Mouse (Mus musculus) fat pad, adult 2 months (tissue): ENCODE measurements around the gene Gm20388.
A peak's percentile ranks its signal among the peaks of the same experiment; 100 is the strongest.
"Not testable (repeated sequence)": the region's sequence is repeated elsewhere in the genome, so short reads cannot be mapped to it uniquely, and the experiment has no call there.

Experiments used
- DNase-seq: peaks from one replicate; pipeline ENCODE4 v3.0.0-alpha.2; 2011; ENCODE audit warnings: low read depth, low spot score; ENCODE audit errors: extremely low read depth

The Gm20388 gene

DNA sequence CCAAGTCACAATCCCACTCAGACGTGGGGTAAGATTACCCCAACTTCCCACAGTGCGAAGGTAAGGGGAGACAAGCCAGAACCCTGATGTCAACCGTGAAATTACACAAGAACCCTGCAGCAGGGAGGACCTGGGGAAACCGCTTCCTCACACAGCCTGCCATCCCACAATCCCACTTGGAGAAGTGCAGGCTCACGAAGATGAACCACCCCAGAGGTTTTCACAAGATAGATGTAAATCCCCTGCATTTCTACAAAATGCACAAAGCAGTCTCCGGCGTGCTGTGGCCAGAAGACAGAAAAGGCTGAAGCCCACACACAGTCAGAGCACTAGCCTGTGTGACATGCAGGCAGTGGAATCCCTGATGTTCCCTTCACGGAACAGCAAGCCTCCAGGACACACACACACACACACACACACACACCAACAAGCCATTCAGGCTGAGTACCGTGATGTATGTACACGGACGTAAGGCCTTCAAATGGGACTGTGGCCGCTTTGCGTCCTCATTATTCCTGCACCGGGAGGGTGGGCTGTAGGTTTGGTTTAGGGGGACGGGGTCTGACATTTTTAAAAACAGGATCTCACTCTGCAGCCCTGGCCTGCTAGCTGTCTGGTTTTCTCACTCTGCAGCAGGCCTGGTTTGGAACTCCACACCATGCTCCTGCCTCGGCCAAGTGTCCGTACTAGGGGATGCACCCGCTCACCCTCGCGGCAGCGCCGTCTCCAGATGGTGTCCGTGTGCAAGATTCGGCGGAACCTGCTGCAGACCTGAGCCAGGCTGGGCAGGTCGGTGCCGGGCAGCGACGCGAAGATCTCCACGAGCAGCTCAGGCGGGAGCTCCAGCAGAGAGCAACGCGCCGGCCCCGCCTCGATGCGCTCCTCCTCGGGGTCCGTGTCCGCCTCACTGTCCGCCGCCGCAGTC is 1667.4 kb downstream of the Gm20388 start:
- no peak for DNase-seq

- DNase-seq = peak; percentile 84
Measured at GRCm38 (mm10) chr8:121578676-121579451, 1668.2 kb downstream of the Gm20388 start, which contains the start of gene Fbxo31. Gene Fbxo31, minus strand, starts transcription at chr8:121578806.

DNA sequence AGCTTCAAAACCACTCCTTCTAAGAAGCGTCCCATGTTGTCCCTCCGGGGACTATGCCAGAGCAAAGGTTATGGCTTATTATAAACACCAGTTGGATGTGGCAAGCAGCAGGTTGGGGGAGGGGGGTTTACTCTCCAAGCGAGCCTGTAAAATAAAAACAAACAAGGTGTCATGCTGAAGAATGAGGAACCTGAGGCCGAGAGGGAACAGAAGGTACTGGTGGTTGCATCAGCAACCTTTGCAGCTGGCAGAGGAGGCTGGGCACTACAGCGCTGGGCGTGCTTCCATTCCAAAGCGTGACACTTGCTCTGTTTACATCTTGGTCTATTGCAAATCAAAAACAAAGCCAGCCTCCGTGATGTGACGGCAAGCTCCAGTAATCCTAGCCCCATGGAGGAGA is 1669.8 kb downstream of the Gm20388 start:
- DNase-seq = peak; percentile 62

DNA sequence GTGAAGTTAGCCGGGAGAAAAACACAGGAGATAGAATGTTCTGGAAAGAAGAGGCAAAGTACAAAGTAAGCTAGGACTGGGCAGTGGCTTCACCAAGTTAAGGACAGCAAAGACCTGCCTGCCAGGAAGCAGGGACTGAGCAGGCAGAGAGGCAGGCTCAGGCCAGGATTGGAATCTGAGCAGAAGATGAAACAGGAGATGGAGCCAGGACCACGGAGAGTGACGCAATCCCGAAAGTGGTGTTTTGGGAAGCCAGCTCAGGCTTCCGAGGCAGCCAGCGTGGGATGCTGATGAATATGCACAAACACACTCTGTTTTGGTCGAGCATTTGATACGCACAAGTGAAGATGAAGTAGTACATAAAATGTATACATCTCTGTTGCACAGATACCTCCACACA is 1673.0 kb downstream of the Gm20388 start:
- no peak for DNase-seq

DNA sequence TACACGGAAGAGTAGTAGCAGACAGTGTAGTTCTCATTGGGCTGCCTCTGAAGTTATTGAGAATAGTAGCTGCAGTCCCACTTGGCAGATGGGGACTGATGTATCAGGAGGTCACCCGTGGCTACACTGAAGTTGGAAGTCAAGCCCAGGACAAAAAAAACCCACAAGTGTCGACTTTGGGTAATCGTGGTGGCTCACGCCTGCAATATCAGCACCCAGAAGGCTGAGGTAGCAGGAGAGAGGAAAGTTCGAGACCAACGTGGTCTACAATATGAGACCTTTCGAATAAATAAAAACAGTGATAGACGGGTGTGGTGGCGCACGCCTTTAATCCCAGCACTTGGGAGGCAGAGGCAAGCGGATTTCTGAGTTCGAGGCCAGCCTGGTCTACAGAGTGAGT is 1674.1 kb downstream of the Gm20388 start:
- no peak for DNase-seq

GRCm38 (mm10) chr8:121585159-121585825 is 1674.7 kb downstream of the Gm20388 start:
- peak; percentile 92 for DNase-seq

GRCm38 (mm10) chr8:121588750-121589149 is 1678.1 kb downstream of the Gm20388 start:
- no peak for DNase-seq

- no peak for DNase-seq
Measured at GRCm38 (mm10) chr8:121589205-121589726, 1678.6 kb downstream of the Gm20388 start.

DNA sequence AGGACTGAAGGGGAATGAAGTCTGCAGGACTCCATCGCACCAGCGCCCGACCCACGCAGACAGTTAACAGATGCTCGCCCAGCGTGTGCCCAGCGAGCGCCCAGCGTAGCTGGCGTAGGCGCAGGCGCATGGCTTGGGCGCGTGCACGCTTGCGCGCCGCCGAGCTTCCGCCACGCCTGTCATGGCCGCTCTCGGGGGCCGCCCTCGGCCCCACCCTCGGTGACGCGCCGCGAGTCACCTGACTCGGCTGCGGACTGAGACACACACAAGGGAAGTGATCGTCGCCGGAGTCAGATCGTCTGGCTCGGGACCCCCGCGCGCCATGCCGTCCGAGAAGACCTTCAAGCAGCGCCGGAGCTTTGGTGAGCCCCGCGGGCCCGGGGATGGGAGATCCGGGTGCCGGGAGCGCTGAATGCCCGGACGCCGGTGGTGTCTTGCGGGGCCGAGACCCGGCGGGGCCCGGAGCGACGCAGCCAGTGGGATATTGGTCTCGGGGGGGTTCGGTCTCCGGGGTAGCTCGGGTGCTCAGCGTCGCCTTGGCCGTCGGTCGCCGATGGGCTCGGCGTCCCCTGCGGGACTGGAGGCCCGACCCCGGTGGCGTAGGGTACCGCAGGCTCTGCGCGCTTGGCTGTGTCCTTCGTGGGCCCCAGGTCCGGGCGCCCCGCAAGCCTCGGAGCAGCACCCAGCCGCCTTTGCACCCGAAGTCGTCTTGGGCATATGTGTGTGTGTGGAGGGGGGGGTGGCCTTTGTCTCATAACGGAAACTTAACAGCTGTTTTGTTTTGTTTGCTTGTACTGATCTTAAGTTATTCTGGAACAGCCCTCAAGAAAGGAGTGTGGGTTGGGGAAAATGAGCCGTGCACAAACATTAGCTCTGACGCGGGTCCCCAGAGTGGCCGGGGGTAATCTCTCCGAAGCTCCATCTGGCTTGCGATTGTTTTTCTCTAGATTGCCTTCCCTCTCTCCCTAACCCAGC is 1679.8 kb downstream of the Gm20388 start, which contains the start of gene Map1lc3b:
TSS of gene Map1lc3b (plus strand) at position 159 of the 975 bp plus-strand sequence.
- DNase-seq = no peak

DNA sequence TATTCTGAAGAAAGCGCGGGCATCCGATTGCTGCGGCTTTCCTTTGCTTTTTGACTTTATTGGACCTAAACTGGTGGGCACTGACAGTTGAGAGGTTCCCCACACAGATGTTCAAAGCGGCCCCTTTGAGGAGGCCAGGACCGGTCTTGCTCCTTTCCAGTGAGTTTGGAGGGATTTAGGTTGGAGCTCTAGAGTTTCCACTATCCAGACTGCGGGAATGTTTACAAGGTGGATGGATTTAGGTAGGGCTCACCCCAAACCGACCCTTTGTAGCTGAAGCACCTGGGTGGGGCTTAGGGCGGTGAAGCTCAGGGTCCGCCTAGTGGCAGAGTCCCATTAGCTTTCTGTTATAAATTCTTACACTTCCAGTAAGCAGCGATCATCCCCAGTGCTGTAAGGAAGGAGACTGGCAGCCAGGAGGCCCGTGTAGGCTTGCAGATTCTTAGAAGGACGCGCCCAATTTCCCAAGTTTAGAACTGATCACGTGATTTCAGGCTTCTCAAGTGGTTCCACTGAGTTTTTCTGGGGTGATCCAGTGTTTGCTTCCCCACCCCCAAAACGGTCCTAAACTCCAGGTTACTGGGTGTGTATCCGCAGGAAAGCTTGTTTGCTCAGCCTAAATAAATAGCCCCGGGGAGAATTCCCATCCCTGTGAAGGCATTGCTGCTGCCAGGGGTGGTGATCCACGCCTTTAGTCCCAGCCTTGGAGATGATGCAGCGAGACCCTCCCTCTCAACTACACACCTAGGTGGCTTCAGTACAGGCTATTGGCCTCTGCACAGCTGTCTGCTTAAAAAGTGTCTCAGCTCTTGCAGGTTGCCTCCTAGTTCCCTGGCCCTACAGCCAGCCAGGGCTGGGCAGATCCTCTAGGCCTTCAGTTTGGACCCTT is 1680.8 kb downstream of the Gm20388 start:
- no peak for DNase-seq

- DNase-seq = no peak
Measured at GRCm38 (mm10) chr8:121593293-121593692, 1682.7 kb downstream of the Gm20388 start.

DNA sequence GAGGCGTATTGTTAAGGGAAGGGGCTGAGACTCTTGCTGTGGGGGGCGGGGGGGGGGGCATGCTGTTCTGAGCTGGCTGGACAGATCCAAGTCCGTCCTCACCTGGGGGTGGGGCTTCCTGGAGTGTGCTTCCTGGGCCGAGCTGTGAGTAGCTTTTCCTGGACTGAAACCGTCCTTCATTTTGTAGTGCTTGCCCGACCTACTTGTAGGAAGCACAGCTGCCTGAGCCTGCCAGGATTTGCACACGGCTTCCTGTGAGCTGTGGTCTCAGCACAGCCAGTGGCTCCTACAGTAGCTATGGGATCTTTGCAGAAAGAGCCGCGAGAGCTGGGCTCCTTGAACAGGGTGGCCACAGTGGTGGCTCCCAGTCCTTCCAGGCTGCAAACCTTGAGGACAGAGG is 1683.3 kb downstream of the Gm20388 start:
- no peak for DNase-seq

- not testable (repeated sequence) for DNase-seq
Measured at GRCm38 (mm10) chr8:121597492-121597891, 1686.9 kb downstream of the Gm20388 start.

DNA sequence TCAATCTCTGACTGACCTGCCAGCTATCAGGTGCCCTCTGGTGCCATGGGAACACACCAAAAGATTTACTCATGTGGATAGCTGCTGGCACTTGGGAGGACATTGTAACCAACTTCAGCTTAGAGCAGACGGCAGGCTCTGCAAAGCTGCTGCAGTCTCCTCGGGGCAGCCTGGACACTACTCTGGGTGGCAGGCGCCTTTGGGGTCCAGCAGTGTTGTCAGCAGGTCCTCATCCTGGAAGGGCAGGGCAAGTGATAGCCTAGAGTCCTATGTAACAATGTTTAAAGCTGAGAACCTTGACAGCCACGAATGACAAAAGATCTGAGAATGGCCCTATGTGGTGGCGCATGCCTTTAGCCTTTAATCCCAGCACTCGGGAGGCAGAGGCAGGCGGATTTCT is 1687.5 kb downstream of the Gm20388 start:
- DNase-seq = no peak

- DNase-seq = no peak
Measured at GRCm38 (mm10) chr8:121598892-121599291, 1688.3 kb downstream of the Gm20388 start.

DNA sequence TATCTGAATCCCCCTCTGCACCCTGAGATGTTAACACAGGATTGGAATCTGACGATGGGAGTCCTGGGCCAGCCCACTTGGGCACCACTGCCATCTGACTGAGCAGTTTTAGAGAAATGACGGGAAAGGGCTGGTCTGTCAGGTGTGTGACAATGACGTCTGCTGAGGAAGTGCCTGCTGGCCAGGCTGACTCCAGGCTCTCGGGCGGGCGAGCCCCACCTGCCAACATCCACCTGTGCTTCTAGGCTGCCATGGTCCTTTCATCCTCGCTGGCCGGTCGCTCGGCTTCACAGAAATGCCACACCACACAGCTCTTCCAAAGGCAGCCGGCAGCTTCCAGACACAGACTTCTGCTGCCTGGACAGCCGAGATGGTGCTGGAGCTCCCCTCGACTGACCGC is 1689.2 kb downstream of the Gm20388 start:
- DNase-seq = no peak

- DNase-seq = no peak
Measured at GRCm38 (mm10) chr8:121602411-121602810, 1691.8 kb downstream of the Gm20388 start.

DNA sequence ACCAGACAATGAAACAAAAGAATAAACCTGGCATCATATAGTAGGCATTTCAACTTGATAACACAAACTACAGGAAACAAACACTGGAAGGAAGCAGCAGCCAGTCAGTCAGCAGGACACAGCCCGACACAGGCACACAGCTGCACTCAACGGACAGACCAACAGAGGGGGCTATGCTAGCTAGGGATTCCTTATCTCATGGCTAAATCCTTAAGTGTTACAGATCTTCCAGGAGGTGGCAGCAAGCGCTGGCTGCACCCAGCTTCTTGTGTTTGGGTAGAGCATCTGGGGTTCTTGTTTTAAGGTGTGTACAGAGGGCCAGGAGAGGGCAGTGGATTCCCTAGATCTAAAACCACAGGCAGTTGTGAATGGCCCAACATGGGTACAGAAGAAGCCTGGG is 1692.2 kb downstream of the Gm20388 start:
- DNase-seq = no peak

GRCm38 (mm10) chr8:121603801-121604200 is 1693.2 kb downstream of the Gm20388 start:
- DNase-seq = no peak
